Mouse (Mus musculus) heart, postnatal 0 days (tissue): ENCODE measurements at regions not wholly inside any gene's neighbourhood (a gene's known extent, or its start where the extent isn't known, plus 50 kb on each side); places are given as distances from the start of the nearest gene placed in this dataset.

ENCODE experiments used
- CTCF ChIP-seq: IDR thresholded peaks from 2 replicates; pipeline ENCODE4 v1.5.1; 2016; ENCODE audit warnings: antibody characterized with exemption, control low read depth, low read depth
- EP300 ChIP-seq: IDR thresholded peaks from 2 replicates; pipeline ENCODE4 v1.6.1; 2016; ENCODE audit warnings: antibody characterized with exemption, low read depth

GRCm38 (mm10) chr13:52361177-52361846, 169.8 kb downstream of the Diras2 start:
- no peak for TF ChIP-seq CTCF
- TF ChIP-seq EP300: no peak
